ENCODE assay signal across 19 mouse cellular contexts in genomic region chr2:108156189-108156588, GRCm38 (mm10).
"Had no signal": no experiment of that assay in that cellular context is flagged by ENCODE, and none has a peak within 500 bp of the region (broad histone marks: within the 10 kb centered on the region; RNA-seq: fewer than 3 reads in every experiment).

No protein-coding gene starts in this region.

- H3K36me3 ChIP-seq: limb, embryonic 12.5 days; limb, embryonic 15.5 days; liver, embryonic 12.5 days; liver, embryonic 15.5 days had no signal

- H3K9me3 ChIP-seq: limb, embryonic 12.5 days; limb, embryonic 15.5 days; liver, embryonic 12.5 days; liver, embryonic 15.5 days had no signal

- ATAC-seq: liver, embryonic 12.5 days had no signal

- H3K27me3 ChIP-seq: limb, embryonic 12.5 days; limb, embryonic 15.5 days; liver, embryonic 12.5 days; liver, embryonic 15.5 days had no signal

- DNase-seq: kidney, adult 18-20 months; kidney, adult 9 months; kidney, postnatal 14 days; kidney, postnatal 4 days; layer of hippocampus, adult 9-11 months; layer of hippocampus, postnatal 36 days; left cerebral cortex, postnatal 4 days; lung, adult 2 months; lung, postnatal 14 days; lung, postnatal 4 days; midbrain, embryonic 14.5 days; thymus, postnatal 36 days had no signal

- H3K9ac ChIP-seq: limb, embryonic 12.5 days; limb, embryonic 15.5 days; liver, embryonic 12.5 days; liver, embryonic 15.5 days had no signal

- H3K27ac ChIP-seq: layer of hippocampus, adult 2 months; left cerebral cortex, adult 2 months; limb, embryonic 12.5 days; limb, embryonic 15.5 days; liver, embryonic 12.5 days; liver, embryonic 15.5 days had no signal

- H3K4me1 ChIP-seq: limb, embryonic 12.5 days; limb, embryonic 15.5 days; liver, embryonic 12.5 days; liver, embryonic 15.5 days had no signal

- H3K4me2 ChIP-seq: limb, embryonic 12.5 days; limb, embryonic 15.5 days; liver, embryonic 12.5 days; liver, embryonic 15.5 days; midbrain, embryonic 11.5 days had no signal

- H3K4me3 ChIP-seq: layer of hippocampus, adult 2 months; left cerebral cortex, adult 2 months; limb, embryonic 12.5 days; limb, embryonic 15.5 days; liver, embryonic 12.5 days; liver, embryonic 15.5 days had no signal
